Mouse (Mus musculus): ENCODE results near the gene Zfp108.

DNA sequence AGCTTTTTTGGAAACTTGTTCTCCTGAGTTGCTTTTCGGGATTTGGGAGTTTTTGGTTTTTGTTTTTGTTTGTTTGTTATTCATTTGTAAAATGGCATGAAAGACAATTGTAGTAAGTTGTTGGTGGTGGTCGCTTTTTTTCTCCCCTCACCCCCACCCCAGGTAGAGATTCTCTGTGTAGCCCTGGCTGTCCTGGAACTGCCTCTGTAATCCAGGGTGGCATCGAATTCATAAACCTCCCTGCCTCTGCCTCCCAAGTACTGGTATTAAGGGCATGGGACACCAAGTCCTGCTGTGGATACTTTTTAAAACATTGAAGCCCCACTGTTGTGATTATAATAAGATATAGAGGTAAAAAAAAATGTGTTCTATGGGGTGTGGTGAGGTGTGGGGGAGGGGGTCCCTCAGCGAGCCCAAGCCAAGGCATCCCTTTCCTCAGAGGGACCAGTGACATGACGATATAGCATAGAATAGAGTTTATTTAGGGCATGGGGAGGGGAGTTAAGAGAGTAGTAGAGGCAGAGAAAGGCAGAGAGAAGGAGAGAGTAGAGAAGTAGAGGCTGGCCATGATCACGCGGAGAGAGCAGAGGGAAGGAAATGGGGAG, 46.2 kb upstream of the Zfp108 start:
- TF ChIP-seq CTCF (IDR thresholded peaks at IDR 0.05; ENCODE audit: control insufficient read depth, insufficient read depth, insufficient replicate concordance, low read depth, low read length) = no peak
- no peak for TF ChIP-seq POLR2A (IDR thresholded peaks at IDR 0.05; ENCODE audit: control insufficient read depth, low read depth, low read length)
